Mouse (Mus musculus): ENCODE measurements around the gene Fam167b.

Gene Fam167b

DNA sequence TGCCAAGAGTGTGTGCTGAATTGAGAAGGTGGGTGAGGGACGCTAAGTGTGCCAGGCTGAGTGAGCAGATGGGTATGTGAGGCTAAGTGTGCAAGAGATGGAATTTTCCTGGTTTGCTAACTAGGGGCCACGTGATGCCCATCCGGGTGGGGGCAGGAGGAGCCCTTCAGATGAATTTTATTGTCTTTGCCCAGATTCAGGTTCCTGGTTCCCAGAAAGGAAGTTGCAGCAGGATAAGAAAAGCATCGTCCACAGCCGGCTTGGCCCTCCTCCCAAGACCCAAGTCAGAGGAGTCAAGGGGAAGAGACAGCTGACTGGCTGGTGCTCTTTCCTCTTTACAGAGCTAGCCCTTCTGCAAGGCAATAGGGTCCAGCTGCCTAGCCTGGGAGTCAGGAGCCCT, at the start of gene Fam167b:
TSS of gene Fam167b (minus strand) at position 84 of the 400 bp plus-strand sequence.
- in situ Hi-C loops (cut with MboI; ENCODE audit: low pct_unique_long_range_greater_than_20kb in 1 of 2, low sequenced_read_pairs in 2 of 2, unreplicated experiment in 1 of 2), result no loop called here

DNA sequence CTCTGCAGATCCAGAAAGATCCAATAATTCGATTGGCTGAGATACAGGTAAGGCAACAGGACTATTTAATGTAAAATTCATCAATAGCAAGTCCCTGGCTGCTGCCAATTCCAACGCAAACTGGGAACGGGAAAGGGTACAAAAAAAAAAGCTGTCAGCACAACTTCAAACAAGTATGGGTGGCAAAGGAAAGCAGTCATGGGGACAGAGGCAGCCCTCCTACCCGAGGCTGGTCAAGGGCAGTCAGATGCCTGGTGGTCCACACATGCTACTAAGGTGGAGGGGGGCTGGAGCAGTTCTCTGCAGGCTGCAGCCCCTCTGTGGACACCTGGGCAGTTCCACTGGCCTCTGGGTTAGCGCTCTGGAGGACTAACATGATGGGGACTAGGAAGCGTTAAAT, 47.7 kb upstream of the Fam167b start:
- in situ Hi-C loops (cut with MboI; ENCODE audit: low pct_unique_long_range_greater_than_20kb in 1 of 2, low sequenced_read_pairs in 2 of 2, unreplicated experiment in 1 of 2), result no loop called here

DNA sequence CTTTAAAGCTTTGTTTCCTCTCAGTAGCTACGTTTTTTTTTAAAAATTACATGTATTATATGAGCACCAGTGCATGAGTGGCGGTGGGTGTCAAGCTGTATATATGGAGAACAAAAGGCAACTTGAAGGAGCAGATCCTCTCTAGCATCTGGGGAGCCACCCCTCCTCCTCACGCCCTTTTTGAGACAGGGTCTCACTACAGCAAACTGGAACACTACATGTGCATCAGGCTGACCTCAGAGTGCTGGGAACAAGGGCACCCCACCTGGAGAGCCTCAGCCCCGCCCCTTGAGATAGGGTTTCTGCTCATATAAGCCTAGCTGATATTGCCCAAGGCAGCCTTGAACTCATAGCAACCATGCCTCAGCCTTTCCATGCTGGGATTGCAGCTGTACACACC, 47.1 kb upstream of the Fam167b start:
- in situ Hi-C loops (cut with MboI; ENCODE audit: low pct_unique_long_range_greater_than_20kb in 1 of 2, low sequenced_read_pairs in 2 of 2, unreplicated experiment in 1 of 2), result no loop called here

DNA sequence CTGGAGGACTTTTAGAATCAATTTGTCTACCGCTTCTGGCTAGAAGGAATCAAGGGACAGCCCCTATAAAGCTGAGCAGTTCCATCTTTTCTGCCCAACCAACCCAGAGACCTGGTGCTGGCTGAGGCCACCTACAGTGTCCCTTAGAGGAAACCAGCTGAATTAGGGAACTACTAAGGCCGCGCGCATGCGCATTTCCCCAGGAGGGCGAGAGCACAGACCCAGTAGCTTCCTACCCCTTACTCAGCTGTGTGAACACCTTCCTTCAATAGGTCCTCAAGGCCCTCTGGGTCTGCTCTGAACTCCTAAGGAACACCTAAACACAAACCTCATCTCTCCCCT, 46.7 kb upstream of the Fam167b start:
- in situ Hi-C loops (cut with MboI; ENCODE audit: low pct_unique_long_range_greater_than_20kb in 1 of 2, low sequenced_read_pairs in 2 of 2, unreplicated experiment in 1 of 2), result no loop called here

DNA sequence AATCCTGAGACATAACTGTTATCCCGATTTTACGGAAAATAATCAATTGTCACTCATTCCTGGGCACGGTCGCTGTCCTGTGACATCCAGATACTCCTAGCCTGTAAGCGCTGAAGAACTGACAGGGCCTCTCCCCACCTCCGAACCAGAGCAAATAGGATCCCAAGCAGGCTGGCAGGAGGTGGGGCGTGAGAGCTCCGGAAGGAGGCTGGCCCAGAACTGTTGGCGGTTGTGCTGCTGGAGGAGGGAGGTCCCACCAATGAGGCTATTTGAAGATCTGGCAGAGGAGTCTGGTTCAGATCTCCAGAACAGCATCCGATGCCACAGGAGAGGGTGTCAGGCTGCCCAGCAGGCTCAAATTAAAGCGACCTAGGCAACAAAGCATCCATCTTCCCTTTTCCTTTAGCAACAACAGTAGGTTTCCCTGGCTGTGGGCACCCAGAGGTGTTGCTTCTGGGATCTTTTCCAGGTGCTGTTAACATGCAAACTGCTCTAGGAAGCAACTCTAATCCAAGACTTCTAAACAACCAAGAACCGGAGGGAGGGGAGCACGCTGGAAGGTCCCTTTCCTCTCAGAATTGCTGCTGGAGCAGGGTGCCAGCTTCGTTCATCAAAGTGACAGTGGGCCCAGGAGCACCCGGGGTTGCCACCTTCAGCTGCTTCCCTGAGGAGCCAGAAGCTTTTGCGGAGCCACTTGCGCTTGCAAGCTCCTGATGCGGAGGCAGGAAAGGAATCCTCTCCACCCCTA, 46.1 kb upstream of the Fam167b start:
- in situ Hi-C loops (cut with MboI; ENCODE audit: low pct_unique_long_range_greater_than_20kb in 1 of 2, low sequenced_read_pairs in 2 of 2, unreplicated experiment in 1 of 2), result no loop called here

DNA sequence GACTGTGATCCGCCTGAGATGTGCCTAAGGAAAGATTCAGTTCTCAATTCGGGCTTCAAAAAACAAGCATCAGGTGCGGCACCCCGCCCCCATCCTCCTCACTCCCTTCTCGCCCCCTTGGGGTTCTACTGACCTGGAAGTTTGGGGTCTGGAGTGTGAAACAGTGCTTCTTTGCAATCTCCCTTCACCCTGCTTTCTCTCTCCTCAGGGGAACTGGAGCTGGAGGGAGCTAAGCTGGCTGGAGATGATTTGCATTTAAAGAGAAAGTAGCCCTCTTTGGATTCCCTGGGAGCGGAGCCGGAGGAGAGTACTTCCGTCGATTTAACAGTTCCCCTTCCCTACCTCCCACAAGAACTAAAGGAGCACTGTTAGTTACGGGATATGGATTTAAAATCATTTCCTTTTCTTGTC, 45.3 kb upstream of the Fam167b start, which contains the start of gene Ccdc28b:
TSS of gene Ccdc28b (minus strand) at position 267 of the 411 bp plus-strand sequence.
- in situ Hi-C loops (cut with MboI; ENCODE audit: low pct_unique_long_range_greater_than_20kb in 1 of 2, low sequenced_read_pairs in 2 of 2, unreplicated experiment in 1 of 2), result no loop called here

DNA sequence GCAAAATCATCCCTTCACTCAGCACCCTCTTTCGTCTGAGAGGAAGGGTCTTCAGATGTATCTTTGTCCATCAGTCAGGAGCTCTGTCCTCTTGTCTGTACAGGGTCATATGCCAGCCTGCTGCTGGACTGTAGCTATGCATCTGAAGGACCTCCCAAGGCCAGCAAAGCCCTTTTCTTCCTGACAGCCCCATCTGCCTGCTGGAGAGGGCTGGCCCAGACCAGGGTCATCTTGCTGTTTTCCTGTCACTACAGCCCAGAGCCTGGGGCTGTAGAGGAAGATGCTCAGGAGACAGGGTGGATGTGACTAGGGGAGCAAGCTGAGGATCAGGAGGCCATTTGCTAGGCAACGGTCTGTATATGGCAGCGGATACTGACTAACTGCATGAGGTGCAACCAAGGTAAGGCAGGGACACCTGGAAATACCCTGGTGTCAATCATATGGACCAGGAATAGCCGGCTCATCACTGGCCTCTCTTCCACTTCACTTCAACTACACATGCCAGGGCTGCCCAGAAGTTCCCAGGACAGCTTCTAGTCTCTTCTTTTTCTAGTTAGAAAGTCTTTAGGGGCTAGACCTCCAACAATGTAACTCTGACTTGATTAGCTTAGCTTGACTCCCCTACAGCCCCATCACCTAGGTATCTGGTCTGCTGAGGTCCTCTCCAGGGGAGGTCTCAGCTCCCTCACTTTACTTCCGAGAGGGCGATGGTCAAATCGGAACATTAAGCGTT, 44.6 kb upstream of the Fam167b start:
- in situ Hi-C loops (cut with MboI; ENCODE audit: low pct_unique_long_range_greater_than_20kb in 1 of 2, low sequenced_read_pairs in 2 of 2, unreplicated experiment in 1 of 2), result no loop called here

DNA sequence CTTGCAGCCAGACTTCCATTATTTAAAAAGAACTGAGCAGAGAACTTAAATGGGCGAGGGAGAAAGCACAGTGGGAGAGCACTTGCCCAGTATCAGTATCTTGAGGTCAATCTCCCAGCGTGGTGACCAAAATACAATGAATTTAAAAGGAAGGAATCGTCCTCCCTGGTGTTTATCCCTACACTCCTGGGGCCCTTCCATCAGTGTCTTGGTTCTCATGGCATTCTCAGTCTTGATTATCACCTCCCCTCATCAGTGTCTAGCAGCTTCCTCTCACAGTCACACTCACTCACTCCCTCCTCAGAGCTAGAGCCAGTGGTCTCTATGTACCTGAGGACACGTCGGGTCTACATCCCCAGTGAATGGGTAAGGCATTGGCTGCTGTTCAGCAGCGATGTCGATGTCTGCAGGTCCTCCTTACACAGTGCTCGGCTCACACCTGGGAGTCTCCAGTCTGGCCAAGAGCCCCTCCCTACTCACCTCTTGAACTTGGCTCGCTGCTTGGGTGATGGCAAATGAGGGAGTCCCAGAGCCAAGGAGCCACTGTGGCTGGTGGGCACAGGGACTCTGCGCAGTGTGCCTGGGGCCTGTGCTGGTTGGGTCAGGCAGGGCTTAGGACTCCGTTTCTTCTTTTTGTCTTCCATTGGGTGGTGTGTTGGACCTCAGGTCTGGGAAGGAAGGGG, 43.9 kb upstream of the Fam167b start:
- in situ Hi-C loops (cut with MboI; ENCODE audit: low pct_unique_long_range_greater_than_20kb in 1 of 2, low sequenced_read_pairs in 2 of 2, unreplicated experiment in 1 of 2), result no loop called here

DNA sequence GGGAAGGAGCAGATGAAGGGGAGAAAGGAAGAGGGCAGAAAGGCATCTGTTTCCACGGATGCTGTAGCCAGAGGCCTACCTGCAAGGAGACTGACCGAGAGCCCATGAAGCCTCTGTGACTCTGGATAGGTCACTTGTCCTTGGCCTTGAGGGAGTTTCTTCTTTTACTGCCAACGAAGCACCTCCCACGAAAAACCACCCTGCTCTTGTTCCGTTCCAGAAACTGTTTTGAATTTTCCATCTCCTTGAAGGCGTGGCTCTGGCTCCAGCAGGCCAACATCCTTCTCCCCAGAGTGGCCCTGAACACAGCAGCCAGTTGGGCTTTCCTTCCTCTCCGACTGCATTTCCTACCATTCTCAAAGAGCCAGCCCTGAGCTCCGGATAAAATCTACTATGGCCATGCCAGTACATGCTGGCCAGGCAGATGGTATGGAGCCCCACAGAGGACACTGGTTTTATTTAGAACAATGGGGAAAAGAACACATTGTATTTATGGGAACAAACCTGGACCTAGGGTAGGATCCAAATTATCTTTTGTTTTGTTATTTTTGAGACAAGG, 43.0 kb upstream of the Fam167b start:
- in situ Hi-C loops (cut with MboI; ENCODE audit: low pct_unique_long_range_greater_than_20kb in 1 of 2, low sequenced_read_pairs in 2 of 2, unreplicated experiment in 1 of 2), result no loop called here

DNA sequence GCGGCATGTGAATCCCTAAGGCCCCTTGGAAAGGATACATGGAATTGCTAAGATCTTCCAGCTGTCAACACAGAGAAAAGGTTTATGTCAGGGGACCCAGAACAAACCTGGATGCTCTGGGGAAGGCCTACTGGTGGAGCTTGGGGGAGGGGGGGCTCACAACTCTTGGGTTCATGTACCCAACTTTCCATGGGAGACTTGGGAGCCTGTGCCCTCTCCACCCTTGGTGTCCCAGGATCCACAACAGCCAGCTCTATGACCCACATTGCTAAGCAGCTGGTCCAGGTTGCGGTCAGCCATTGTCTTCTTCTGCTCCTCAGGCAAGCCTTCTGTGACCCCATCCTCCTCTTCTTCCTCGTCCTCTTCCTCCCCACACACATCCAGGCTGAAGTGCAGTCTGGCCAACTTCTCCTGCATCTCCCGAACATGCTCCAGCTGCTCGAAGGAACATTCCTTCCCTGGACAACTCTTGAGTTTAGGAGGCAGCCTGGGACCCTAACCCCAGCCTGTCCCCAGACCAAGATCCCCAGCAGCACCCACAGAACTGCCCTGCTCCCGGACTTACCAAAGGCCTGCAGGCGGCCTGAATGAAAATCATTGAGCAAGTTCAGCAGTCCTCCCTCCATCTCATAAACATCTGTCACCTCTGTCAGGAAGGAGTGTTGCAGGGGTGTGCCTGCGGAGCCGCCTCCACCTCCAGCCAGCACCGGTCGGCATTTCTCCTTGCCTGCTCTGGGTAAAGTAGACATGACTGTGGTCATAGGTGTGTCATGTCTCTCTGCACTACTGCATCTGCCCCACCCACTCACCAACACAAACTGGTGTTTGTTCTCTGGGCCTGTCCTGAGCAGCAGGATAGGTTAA, 42.3 kb upstream of the Fam167b start:
- in situ Hi-C loops (cut with MboI; ENCODE audit: low pct_unique_long_range_greater_than_20kb in 1 of 2, low sequenced_read_pairs in 2 of 2, unreplicated experiment in 1 of 2), result no loop called here

DNA sequence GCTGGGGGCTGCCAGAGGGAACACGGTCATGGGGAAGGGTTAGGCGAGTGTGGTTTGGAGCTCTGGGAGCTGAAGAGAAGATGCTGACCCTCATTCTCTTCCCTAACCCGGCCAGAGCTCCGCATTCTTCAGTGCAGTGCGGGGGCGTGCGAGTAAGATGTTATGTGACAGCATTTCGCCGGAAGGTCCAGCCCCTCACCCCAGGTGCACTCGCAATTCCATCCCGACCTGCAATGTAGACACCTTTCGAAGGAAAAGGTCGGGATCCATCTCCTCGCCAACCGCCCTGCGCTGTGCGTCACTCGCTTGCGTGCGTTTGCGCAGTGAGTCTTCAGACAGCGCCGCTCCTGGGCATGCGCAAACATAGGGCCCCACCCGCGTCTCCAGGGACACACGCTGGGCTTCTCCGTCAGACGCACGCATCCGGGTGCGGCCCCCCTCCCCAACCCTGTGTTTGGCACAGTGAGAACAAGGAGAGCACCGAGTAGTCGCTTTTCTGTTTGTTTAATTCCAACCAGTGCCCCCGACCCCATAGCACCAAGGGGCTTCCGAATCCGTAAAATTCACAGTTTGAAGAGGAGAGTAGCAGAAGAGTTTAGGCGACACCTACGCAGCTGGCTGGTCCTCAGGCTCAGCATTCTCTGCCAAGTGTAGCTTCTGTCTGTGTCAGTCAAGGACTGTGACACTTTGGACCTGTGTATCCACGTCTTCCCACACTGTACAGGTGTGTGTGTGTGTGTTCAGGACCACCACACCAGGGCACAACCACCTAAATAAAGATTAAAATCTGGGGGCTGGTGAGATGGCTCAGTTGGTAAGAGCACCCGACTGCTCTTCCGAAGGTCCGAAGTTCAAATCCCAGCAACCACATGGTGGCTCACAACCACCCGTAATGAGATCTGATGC, 40.7 kb upstream of the Fam167b start, which contains the start of gene Iqcc:
TSS of gene Iqcc (minus strand) at position 314 of the 906 bp plus-strand sequence.
- in situ Hi-C loops (cut with MboI; ENCODE audit: low pct_unique_long_range_greater_than_20kb in 1 of 2, low sequenced_read_pairs in 2 of 2, unreplicated experiment in 1 of 2), result no loop called here

DNA sequence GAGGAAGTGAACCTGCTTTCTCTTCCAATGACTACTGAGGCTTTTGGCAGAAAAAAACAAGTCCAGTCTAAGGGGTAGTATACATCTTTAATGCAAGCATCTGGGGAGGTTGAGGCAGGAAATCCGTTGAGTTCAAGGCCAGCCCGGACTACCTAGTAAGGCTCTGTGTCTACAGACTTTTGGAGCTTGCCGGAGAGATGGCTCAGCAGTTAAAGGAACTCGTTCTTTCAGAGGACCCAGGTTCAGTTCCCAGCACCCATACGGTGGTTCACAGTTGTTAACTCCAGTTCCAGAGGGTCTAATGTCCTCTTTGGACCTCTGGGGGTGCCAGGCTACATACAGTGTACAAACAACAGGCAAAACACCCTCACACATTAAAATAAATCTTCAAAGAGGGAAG, 39.7 kb upstream of the Fam167b start:
- in situ Hi-C loops (cut with MboI; ENCODE audit: low pct_unique_long_range_greater_than_20kb in 1 of 2, low sequenced_read_pairs in 2 of 2, unreplicated experiment in 1 of 2), result no loop called here

DNA sequence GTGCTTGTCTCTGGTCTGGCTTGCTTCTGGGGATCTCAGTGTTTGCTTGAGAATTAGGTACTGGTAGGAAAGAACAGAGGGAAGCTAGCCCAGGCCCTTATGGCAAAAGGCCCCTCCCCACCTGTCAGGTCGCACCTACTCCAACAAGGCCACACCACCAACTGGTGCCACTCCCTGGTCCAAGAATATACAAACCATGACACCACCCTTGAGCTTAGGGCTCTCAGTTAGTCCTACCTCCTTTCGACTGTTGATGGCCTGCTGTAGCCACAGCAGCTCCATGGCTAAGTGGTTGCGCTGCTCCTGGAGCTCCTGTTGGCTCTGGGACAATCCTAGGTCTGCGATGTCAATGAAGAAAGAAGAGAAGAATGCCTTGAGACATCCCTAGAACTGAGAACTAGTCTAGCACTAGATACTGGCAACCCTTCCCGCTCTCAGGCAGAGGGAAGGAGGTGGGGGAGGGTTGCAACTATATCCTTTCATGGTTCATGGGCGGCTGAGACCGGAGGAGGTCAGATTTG, 38.8 kb upstream of the Fam167b start:
- in situ Hi-C loops (cut with MboI; ENCODE audit: low pct_unique_long_range_greater_than_20kb in 1 of 2, low sequenced_read_pairs in 2 of 2, unreplicated experiment in 1 of 2), result no loop called here

DNA sequence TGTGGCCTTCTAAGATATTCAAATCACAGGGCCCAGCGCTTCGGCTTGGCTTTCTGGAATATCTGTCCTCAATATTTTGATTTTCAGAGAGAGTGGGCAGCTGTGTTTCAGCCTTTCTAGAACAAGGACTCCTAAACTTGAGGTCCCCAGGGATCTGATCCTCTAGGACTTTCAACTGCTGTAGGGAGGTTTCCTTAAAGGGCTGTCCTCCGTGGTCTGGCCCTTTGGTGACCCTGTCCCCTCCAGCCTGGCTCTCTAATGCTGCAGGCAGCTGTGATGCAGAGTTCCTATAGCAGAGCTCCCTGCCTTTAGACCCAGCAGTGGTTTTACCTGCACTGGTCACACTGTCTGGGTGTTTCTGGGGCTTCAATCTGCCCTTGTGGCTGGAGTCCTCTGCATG, 38.3 kb upstream of the Fam167b start:
- in situ Hi-C loops (cut with MboI; ENCODE audit: low pct_unique_long_range_greater_than_20kb in 1 of 2, low sequenced_read_pairs in 2 of 2, unreplicated experiment in 1 of 2), result no loop called here

DNA sequence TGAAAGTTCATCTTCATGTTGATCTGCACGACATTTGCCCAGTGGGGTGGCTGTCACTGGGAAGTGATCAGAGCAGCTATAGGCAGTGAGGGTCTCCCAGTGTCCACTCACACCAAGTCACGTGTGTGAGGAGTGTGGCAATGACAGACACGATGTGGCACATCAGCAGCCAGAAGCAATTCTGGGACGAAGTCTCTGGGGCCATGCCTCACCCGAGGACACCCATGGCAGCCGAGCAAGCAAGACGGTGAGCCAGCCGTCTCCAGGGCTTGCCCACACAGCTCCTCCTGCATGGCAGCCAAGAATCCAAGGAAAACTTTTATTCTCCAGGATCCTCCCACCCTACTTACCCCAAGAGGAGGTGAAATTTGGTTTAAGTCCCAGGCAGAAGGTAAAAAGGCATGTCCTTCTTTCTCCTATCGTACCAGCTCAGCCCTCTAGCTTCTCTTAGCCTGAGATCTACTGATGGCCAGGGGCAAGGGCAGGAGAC, 37.5 kb upstream of the Fam167b start:
- in situ Hi-C loops (cut with MboI; ENCODE audit: low pct_unique_long_range_greater_than_20kb in 1 of 2, low sequenced_read_pairs in 2 of 2, unreplicated experiment in 1 of 2), result no loop called here

DNA sequence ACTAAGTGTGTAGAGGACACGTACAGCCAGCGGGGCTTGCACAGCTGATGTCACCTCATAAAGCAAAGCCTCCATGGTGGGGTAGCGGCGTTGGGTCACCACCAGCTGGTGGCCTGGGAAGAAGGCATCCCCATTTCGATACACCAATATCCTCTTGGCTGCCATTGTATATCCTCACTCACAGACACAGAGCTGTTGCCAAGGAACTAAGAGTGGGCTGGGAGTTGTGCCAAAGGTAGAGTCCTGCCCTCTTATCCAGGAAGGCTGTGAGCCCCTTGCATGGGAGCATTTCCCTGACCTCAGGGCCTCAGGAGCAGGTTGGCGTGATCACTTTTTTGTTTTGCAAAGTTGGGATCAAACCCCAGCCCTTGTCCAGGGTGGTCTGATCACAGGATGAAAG, 35.7 kb upstream of the Fam167b start, which contains the start of gene Dcdc2b:
TSS of gene Dcdc2b (minus strand) at position 165 of the 400 bp plus-strand sequence.
- in situ Hi-C loops (cut with MboI; ENCODE audit: low pct_unique_long_range_greater_than_20kb in 1 of 2, low sequenced_read_pairs in 2 of 2, unreplicated experiment in 1 of 2), result no loop called here

DNA sequence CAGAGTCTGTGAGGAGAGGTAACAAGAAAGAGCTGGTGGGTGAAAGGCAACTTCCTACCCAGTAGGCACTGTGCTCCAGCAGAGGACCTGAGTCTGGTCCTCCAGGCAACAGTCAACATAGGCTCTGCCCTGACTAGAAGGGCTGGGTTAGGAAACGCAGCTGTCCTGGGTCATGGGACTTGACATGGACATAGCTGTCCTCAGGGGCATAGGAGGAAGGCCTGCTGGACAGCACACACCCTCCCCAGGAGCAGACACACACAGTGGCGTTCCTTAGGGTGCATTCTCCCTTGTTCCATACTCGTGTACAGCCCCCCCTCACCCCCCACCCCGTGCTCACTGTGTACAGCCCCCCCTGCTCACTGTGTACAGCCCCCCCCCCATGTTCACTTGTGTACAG, 32.1 kb upstream of the Fam167b start:
- in situ Hi-C loops (cut with MboI; ENCODE audit: low pct_unique_long_range_greater_than_20kb in 1 of 2, low sequenced_read_pairs in 2 of 2, unreplicated experiment in 1 of 2), result no loop called here
